Mouse (Mus musculus) adrenal gland (tissue): ENCODE data around the gene Ovgp1.

Experiments
- intact Hi-C: fragments of 180-260 bp; cut with DNase I; formaldehyde crosslinking; loops from one replicate; pipeline ENCODE4 v1.15.1; 2025
- long read RNA-seq, 2 experiments: library from polyadenylated mRNA; unstranded; transcript quantifications; one replicate each; pipeline ENCODE4 v2.0.0; 2020; ENCODE audit warnings: borderline replicate concordance in 1 of 2; ENCODE audit not compliant: insufficient replicate concordance in 1 of 2

The Ovgp1 gene
- long read RNA-seq, experiment 1, partial matches to known transcripts = 0 of 1 reads
- long read RNA-seq, experiment 1, other reads (novel, unspliced or antisense) = 1 of 1 reads
- long read RNA-seq, experiment 2 = 0 reads

DNA sequence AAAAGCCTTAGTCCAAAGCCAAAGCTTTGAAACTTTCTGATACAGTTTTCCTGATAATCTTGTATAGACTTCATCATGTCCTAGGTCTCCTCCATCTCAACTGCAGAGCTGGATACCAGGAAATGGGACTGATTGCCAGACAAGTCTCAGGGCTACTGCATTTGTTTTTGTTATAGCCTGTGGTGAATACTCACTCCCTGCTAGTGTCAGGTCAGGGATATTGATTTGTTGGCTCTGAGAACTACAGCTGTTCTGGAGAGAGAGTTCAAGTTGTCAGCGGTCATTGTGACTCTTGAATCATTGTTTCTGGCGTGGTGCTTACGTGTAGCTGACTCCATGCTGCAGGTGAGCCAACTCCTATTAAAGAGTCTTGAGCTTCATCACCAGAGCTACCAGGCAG is at the start of gene Ovgp1:
Gene Ovgp1 (plus strand): TSS at position 301 of the 400 bp plus-strand sequence.
- intact Hi-C loops = no loop called here

DNA sequence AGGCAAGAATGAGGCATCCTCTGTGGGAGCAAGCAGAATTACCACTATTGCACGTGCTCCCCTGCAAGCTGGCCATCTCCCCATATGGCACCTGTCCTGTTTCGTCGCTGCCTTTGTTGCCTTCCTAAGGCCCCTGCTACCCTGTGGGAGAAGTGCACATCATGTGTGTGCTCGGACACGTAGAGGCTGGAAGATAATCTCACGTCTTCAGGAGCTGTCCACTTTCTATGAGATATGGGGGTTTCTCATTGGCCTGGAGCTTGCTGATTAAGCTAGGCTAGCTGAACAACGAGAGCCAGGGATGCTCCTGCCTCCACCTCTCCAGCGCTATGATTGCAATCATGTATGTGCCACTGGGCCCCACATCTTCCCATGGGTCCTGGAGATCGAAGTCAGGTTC is 48.9 kb upstream of the Ovgp1 start:
- intact Hi-C loops = no loop called here

DNA sequence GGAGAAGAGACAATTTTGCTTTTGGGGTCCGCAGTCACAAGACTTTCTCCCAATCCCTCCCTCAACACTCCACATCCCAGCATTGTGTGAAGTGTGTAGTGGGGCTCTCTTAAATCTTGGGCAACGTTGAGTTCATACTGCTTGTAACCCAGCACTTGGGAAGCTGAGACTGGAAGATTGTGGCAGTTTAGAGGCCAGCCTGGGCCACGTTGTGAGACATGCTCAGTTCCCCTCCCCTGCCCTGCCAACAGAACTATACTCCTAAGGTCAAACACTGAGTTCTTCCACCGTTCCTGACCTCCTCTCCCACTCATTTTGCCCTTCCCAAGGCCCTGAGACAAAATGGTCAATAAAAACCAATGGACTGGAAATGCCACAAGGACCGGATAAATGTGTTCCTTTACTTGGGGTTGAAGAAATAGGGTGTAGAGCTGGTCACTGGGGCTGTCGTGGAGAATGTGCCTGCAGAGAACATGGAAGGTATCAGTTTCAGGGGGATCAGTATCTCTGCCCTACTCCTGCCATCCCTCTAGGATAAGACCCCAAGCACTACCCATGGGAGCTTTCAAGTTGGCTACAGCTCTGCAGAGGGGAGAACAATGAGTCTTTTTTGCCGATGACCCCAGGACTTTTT is 45.8 kb upstream of the Ovgp1 start:
- intact Hi-C loops = no loop called here

DNA sequence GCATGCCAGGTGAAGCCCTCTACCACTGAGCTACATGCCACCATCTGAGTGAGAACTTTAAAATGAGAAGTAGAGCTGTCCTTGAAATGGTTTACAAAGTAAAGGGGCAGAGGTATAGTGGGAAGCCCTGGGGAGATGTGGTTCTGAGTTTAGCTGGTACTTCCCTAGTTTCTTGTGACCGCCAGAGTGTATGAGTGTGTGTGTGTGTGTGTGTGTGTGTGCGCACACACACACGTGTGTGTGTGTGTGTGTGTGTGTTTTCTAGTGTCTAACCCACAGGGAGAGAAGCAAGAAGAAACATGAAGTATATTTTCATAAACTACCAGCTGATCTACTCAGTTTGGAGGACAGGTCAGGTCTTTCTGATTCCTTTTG is 45.3 kb upstream of the Ovgp1 start:
- intact Hi-C loops = no loop called here

DNA sequence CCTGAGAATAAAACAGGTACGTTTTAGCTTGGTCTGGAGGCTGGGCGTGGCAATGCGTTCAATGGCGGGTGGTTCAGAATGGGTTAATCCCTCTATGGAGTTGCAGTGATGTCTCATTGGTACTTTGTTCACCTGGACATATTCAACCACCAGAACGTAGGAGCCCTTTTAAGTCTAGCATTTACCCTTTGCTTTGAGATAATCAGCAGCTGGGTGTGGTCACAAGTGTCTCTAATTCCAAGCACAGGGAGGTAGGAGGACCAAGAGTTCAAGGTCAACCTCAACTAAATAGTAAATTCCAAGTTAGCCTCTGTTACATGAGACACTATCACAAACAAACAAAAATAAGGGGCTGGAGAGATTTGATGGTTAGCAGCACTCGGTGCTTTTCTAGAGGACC is 44.7 kb upstream of the Ovgp1 start:
- intact Hi-C loops = no loop called here

DNA sequence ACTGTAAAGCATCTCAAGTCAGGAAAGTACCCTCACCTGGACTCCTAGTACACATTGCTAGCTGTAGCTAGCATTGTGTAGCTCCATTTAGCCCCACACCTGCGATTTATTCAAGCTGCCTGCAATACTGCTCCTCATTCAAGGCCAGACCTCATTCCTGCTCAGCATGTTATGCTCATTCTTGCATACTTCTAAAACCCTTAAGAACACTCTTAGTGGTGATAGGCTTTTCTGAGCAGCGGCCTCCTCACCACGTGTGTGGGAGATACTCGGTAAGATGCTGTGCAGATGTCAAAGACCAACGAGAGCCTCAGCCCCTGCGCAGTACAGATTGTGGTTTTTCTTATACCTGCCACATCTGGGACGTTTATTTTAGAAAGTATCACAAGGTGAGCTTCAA is 43.7 kb upstream of the Ovgp1 start:
- intact Hi-C loops = no loop called here

DNA sequence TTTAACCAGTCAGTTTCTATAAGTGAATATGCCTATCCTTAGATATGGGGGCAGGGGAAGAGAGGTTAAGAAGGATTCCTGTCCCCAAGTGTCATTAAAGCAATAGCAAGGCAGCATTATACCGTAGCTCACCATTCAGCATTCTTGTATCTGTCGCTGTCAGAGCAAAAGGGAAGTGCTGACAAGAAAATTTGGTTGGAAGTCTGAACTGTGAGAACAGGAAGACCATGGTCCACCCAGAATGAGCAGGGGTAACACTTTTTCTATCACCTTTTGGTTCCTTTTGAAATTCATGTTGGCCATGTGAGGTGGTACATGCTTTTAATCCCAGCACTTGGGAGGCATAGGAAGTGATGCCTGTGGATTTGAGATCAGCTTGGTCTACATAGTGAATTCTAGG is 42.4 kb upstream of the Ovgp1 start:
- intact Hi-C loops = no loop called here

DNA sequence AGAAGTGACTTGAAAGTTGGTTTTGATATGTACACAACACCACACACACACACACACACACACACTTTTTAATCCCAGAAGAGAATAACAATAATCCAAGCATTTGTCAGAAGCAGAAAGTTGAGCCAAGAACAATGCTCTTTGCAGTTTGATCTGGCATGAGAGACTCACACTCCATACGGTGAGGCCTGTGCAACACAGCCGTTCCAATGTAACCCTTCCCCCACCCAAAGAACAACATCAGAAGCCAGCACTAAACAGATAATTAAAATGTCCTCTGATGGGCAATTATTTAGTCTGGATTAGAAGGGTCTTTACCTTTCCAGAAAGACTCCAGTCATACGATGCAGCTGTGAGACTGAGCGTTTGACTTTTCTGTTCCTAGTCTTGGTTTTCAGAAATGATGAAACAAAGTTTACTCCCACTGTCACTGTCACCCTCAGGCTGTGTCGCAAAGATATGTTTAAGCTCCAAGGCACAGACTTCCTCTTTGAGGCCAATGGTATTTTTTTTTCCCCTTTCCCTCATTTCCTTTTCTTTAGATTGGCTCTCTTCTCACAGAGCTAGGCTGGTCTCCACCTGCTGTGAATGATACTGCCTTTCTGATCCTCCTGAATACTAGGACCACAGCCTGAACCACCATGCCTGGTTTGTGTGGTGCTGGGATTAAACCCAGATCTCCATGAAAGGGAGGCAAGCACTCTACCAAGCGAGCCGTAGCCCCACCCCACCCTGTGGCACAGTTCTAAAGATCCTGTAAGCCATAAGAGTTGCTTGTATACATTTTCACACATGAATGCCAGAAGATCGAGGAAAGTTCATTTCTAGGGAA is 41.1 kb upstream of the Ovgp1 start, which contains the start of gene I830077J02Rik:
Gene I830077J02Rik (minus strand): TSS at position 425 of the 832 bp plus-strand sequence.
- intact Hi-C loops = no loop called here

DNA sequence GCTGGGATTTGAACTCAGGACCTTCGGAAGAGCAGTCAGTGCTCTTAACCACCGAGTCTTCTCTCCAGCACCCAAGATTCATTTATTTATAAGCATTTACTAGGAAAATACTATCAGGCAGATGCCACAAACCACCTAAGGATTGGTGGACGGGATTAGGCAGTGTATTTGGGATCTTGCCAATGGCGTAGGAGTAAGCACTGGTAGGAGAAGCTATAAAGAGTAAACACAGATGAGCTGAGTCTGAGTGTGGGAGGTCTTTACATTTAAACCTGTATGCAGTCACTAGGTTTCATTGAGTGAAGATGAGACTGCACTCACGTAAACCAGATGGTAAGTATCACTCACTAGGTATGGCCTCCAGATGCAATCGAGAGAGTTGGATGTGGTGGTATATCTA is 39.6 kb upstream of the Ovgp1 start:
- intact Hi-C loops = no loop called here

DNA sequence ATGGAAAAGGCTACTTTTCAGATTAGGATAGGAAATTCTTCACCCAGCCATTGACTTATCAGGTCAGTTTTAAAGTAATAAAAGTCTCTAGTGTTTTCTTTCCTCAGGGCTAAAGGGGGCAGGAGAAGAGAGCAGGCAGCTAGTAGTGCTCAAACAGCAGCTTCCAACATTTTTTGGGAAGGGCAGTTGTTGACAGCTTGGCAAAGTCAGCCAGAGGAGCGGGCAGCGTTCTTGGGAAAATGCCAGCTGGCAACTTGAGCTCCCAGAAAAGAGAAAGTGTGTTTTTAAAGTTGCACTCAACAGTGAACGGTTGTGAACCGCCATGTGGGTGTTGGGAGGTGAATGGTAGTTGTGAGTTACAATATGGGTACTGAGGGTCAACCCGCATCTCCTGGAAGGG is 38.5 kb upstream of the Ovgp1 start:
- intact Hi-C loops = no loop called here

DNA sequence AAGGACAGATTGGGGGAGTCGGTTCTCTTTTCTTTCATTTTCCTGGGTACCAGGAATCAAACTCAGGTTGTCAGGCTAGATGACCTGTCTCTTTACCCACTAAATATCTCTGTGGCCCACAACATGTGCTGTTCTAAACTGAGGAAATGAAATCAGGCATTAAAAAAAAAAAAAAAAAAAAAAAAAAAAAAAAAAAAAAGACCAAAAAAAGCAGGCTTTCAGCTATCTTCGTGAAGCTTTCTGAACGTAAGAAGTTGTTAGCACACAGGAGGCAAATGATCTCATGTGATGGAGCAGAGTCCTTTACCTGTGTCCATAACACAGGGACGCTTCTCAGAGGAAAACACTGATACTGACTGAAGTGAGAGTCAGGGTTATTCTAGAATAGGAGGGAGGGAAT is 37.4 kb upstream of the Ovgp1 start:
- intact Hi-C loops = no loop called here

DNA sequence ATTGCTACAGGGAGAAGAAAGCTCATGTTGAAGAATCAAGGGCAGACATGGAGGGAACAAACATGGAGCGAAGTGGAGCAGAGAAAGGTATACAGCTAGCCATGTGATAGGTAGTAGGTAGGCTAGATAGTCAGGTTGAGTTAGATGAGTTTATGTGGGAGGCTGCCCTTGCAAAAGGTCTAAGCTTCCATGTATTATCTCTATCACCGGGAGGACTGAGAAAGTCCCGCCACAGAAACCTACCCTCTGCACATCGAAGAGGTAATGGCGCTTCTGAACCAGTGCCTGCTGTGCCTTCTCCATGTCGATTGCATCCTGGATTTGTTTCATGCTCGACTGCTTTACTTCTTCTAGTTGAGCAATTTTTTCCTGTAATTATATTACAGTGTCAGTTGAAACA is 22.2 kb upstream of the Ovgp1 start:
- intact Hi-C loops = no loop called here

DNA sequence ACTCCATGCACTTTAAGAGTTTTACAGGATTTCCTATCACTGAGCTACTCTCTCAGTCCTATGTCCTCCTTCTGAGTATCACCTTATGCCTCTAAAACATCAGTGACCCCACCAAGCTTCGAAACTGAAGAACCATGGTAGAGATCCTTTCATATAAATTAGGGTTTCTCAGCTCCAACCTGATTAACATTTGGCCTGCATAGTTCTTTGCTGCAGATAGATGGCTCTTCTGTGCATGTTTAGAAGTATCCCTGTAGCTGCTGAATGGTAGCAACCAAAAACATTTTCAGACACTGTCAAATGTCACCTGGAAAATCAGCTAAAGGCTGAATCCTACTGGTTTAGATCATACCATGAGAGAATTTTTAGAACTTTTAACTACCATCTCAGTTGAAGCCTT is 16.3 kb upstream of the Ovgp1 start:
- intact Hi-C loops = no loop called here

DNA sequence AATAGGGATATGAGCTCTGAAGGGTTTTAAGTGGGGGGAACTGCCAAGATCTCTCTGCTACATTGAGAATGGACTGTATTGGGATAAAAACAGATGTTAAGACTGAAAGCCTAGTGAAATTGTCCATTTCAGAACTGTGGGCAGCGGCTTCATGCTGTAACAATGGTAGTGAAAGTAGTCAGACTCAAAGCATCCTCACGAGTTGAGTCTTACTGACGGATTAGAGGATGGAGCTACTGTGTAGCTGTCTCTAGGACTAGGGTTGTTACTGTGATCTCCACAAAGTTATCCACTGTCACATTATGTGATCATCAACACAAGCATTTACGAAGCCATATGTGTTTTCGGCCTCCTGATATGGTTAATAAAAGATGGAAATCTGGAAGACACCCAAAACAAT is 15.3 kb upstream of the Ovgp1 start:
- intact Hi-C loops = no loop called here

DNA sequence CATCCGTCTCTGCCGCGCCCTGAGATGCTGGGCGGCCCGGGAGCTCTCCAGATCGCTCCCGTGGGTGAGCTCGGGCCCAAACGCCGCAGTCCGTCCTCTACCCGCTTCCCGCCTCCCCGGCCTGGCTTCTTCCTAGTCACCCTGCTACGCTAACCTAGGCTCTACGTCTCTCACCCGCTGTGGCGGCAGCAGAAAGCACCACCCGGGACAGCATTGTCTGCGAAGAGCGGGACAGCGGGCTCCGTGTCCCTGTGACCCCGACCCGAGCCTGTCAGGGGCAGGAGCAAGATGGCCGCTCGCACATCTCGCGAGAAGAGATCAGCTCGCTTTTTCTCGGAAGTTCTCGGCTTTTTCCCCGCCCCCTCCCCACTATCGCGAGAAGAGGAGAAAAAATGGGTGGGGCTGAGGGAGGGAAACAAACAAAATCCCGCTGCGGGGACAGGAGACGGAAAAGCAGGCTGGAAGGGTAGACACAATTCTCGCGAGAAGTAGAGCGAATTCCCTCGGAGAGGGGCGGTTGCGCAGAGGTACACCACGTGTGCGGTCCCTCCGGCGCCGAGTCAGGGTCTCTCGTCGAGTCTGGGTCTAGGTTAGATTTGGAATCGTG is 14.4 kb upstream of the Ovgp1 start, which contains the start of gene Wdr77:
Gene Wdr77 (plus strand): TSS at position 396 of the 607 bp plus-strand sequence.
- intact Hi-C loops = no loop called here

DNA sequence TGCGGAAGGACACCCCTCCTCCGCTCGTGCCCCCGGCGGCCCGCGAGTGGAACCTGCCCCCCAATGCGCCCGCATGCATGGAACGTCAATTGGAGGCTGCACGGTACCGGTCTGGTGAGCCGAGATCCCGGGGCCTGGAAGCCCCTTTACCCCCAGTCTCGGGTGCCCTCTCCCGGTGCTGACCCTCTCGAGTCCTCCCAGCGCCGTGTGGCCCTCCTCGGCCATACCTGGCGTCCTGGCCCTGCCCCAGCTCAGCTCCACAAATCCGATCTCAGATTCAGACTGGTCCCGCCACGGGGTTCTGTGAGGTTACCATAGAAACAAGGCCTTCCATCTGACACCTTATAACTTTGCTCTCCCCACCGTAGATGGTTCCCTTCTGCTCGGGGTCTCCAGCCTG is 13.9 kb upstream of the Ovgp1 start:
- intact Hi-C loops = no loop called here

DNA sequence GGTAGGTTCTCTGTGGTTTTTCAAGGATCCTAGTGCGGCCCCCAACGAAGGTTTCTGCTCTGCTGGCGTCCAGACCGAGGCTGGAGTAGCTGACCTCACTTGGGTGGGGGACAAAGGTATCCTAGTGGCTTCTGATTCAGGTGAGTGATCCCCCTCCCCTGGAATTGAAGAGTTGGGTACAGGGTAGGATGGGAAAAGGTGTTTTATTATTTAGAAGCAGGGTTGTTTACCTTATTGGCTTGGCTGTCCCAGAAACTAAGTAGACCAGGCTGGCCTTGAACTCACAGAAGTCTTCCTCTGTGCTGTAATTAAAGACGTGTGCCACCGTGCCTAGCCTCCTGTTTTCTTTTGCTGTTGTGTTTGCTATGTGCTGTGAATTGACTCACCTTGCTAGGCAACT is 13.5 kb upstream of the Ovgp1 start, which contains the start of gene Atp5f1:
Gene Atp5f1 (minus strand): TSS at position 101 of the 400 bp plus-strand sequence.
- intact Hi-C loops = loop anchor here (10.0 kb wide), 1 partner anchor 585 kb away; the partner anchor contains the start of genes Cept1 and Dram2

DNA sequence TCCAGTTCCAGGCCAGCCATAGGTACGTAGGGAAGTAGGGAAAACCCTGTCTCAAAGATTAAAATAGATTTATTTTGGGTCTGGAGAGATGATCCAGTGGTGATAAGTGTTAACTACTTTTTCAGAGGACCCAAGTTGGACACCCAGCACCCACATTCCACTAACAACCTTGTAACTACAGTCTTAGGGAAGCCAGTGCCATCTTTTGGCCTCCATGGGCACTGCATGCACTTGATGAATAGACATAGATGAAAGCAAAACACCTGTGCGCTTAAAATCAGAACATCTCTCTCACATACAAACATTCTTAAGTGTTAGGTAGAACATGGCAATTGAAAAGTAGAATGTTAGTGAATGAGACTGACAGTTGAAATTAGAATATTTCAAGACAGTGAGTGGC is 12.8 kb upstream of the Ovgp1 start:
- intact Hi-C loops = loop anchor here (10.0 kb wide), 1 partner anchor 584 kb away; the partner anchor contains the start of genes Cept1 and Dram2

DNA sequence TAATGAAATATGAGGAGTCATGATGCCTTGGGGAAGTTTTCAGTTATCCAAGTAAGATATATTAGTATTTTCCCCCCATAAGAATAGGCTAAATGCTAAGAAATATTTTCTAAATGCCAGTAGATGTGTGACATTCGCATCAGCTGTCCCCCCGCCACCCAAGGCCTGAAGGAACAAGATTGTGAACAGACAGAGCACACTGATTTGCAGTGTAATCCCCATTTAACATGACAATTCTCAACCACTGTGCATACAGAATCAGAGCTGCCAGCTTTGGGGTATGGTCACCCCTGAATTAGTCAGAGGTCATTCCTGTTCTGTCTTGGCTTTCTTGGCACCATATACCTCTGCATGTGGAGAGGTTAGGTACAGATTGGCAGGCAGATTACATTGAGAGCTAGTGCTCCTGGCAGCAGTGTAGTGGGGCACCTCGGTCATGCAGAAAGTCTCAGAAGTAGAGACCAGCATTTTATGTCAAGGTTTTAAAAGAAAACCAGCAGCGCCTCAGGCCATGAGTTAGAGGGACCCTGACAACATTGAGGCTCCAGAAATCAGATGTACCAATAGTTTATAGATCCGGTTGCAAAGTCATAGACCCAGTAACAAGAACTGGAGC is 1.6 kb upstream of the Ovgp1 start:
- intact Hi-C loops = no loop called here

DNA sequence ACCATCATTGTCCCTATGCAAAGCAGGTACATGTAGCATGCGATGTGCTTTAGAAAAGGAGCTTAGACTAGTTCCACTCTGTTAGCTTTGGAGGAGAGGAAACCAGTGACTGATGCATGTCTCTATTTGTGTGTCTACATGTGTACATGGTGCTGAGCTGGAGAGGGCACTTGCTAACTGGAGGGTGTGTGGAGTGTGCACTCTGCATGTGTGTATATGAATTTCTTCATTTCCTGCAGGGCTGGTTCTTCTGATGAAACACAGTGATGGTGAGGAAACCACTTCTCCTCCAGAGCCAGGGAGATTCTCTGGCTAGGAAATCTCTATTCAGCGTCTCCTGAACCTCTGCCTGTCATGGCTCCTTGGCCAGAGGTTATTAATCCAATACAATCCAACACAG is 663 bp downstream of the Ovgp1 start:
- intact Hi-C loops = no loop called here

DNA sequence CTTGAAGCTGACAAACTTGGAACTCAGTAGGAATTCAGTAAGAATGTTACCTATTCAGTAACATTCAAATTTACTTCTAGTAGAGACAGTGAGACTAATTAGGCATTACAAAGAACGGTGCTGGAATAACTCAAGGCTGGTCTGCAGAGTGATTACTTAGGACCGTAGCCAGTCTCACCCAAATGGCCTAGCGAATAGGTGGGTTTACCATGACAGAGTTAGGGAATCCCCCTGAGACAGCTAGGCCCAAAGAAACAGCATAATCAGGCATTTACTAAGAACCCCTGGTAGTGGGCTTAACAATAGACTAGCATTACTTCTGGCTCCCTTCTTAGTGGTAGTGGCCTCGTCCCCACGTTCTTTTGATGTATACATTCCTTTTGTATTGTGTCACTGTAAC is 16.1 kb downstream of the Ovgp1 start:
- intact Hi-C loops = loop anchor here (2.0 kb wide), 1 partner anchor 459 kb away; no protein-coding TSS in a partner anchor
